Mouse (Mus musculus): Measurements from ENCODE around the gene Rbm20.

- no peak for TF ChIP-seq POLR2A (IDR thresholded peaks at IDR 0.05; ENCODE audit: insufficient read depth, low read depth, low read length)
- no peak for TF ChIP-seq CTCF (IDR thresholded peaks at IDR 0.05; ENCODE audit: insufficient read depth, low read depth, low read length)
These were observed 34.3 kb downstream of the Rbm20 start for GRCm38 (mm10) chr19:53711261-53711890.
